Mouse (Mus musculus) brain, embryonic 18.5 days (tissue): ENCODE results near the gene Plac1.

ENCODE experiments used
- DNase-seq: peaks from one replicate; pipeline ENCODE4 v3.0.0-alpha.2; 2012; ENCODE audit warnings: low read depth, low spot score

Plac1 gene

GRCm38 (mm10) chrX:53107127-53107526, 132.8 kb downstream of the Plac1 start:
- no peak for DNase-seq

- DNase-seq = no peak
Observed at GRCm38 (mm10) chrX:53101165-53101564, 138.7 kb downstream of the Plac1 start.

- DNase-seq = no peak
Observed at GRCm38 (mm10) chrX:53099951-53100350, 140.0 kb downstream of the Plac1 start.

GRCm38 (mm10) chrX:53099266-53099665, 140.6 kb downstream of the Plac1 start:
- no peak for DNase-seq

- DNase-seq = no peak
Observed at GRCm38 (mm10) chrX:53098293-53098692, 141.6 kb downstream of the Plac1 start.

- no peak for DNase-seq
Observed at GRCm38 (mm10) chrX:53097786-53098185, 142.1 kb downstream of the Plac1 start.

GRCm38 (mm10) chrX:53093381-53093780, 146.5 kb downstream of the Plac1 start:
- no peak for DNase-seq

- no peak for DNase-seq
Observed at GRCm38 (mm10) chrX:53088663-53089292, 151.1 kb downstream of the Plac1 start.

- DNase-seq = no peak
Observed at GRCm38 (mm10) chrX:53087202-53087601, 152.7 kb downstream of the Plac1 start.

GRCm38 (mm10) chrX:53085559-53085958, 154.4 kb downstream of the Plac1 start:
- DNase-seq = no peak

- DNase-seq = no peak
Observed at GRCm38 (mm10) chrX:53064406-53064805, 175.5 kb downstream of the Plac1 start.

- no peak for DNase-seq
Observed at GRCm38 (mm10) chrX:53059426-53060007, 180.4 kb downstream of the Plac1 start.

- no peak for DNase-seq
Observed at GRCm38 (mm10) chrX:53058459-53059280, 181.2 kb downstream of the Plac1 start.

GRCm38 (mm10) chrX:53057760-53058090, 182.2 kb downstream of the Plac1 start:
- no peak for DNase-seq

- no peak for DNase-seq
Observed at GRCm38 (mm10) chrX:53057054-53057759, 182.7 kb downstream of the Plac1 start.

- DNase-seq = no peak
Observed at GRCm38 (mm10) chrX:53056627-53057026, 183.3 kb downstream of the Plac1 start.

- DNase-seq = no peak
Observed at GRCm38 (mm10) chrX:53055771-53056170, 184.1 kb downstream of the Plac1 start.

- no peak for DNase-seq
Observed at GRCm38 (mm10) chrX:53053885-53054284, 186.0 kb downstream of the Plac1 start.

- no peak for DNase-seq
Observed at GRCm38 (mm10) chrX:53052652-53053500, 187.0 kb downstream of the Plac1 start.

- DNase-seq = no peak
Observed at GRCm38 (mm10) chrX:53050353-53050752, 189.6 kb downstream of the Plac1 start.

GRCm38 (mm10) chrX:53049196-53049595, 190.7 kb downstream of the Plac1 start:
- DNase-seq = no peak
